Mouse (Mus musculus): Measurements from ENCODE around the gene Asb14. TPM values are rescaled to one million over a fixed set of nuclear protein-coding genes. Genes with fewer than 3 reads are reported as not detected.
"Not testable (repeated sequence)": the region's sequence is repeated elsewhere in the genome, so short reads cannot be mapped to it uniquely, and the experiment has no call there.

The Asb14 gene
- polyA plus RNA-seq, 1 experiment from 2014 or later, result not detected

- H3K27me3 ChIP-seq, result no peaks in the 10 kb centered on the region
- 80% methylated on average over 12 of the region's 12 CpGs for WGBS
- H3K4me2 ChIP-seq, result no peak overlapping the region
- H3K4me1 ChIP-seq, result no peaks in the 10 kb centered on the region
- no peaks in the 10 kb centered on the region for H3K36me3 ChIP-seq
- no peak overlapping the region for H3K4me3 ChIP-seq
- no peak for ATAC-seq (ENCODE audit: insufficient number of reproducible peaks, insufficient read depth, low FRiP score, low TSS enrichment, low read depth)
- H3K9me3 ChIP-seq, result no peaks in the 10 kb centered on the region
- H3K9ac ChIP-seq, result no peak overlapping the region
- no peak overlapping the region for H3K27ac ChIP-seq
Observed at GRCm38 (mm10) chr14:26900893-26901292, 6.5 kb downstream of the Asb14 start.

GRCm38 (mm10) chr14:26907401-26907800 is 13.0 kb downstream of the Asb14 start:
- WGBS, result 91% methylated on average over 4 of the region's 4 CpGs
- H3K9ac ChIP-seq, result no peak overlapping the region
- no peaks in the 10 kb centered on the region for H3K36me3 ChIP-seq
- ATAC-seq (ENCODE audit: insufficient number of reproducible peaks, insufficient read depth, low FRiP score, low TSS enrichment, low read depth), result no peak
- H3K4me3 ChIP-seq, result no peak overlapping the region
- no peak overlapping the region for H3K4me2 ChIP-seq
- no peaks in the 10 kb centered on the region for H3K9me3 ChIP-seq
- no peaks in the 10 kb centered on the region for H3K27me3 ChIP-seq
- no peak overlapping the region for H3K27ac ChIP-seq
- H3K4me1 ChIP-seq, result no peaks in the 10 kb centered on the region

GRCm38 (mm10) chr14:26910461-26910860 is 16.1 kb downstream of the Asb14 start:
- not testable (repeated sequence) for H3K9ac ChIP-seq; H3K27ac ChIP-seq; ATAC-seq (ENCODE audit: insufficient number of reproducible peaks, insufficient read depth, low FRiP score, low TSS enrichment, low read depth); H3K4me1 ChIP-seq; H3K4me3 ChIP-seq; H3K4me2 ChIP-seq; H3K9me3 ChIP-seq; H3K27me3 ChIP-seq; H3K36me3 ChIP-seq
- 51% methylated on average over 9 of the region's 9 CpGs for WGBS

GRCm38 (mm10) chr14:26911201-26911600 is 16.8 kb downstream of the Asb14 start:
- no peak overlapping the region for H3K4me3 ChIP-seq
- no peaks in the 10 kb centered on the region for H3K36me3 ChIP-seq
- no peak overlapping the region for H3K4me2 ChIP-seq
- no peaks in the 10 kb centered on the region for H3K4me1 ChIP-seq
- H3K9me3 ChIP-seq, result no peaks in the 10 kb centered on the region
- no peak overlapping the region for H3K9ac ChIP-seq
- 67% methylated on average over 6 of the region's 6 CpGs for WGBS
- no peak for ATAC-seq (ENCODE audit: insufficient number of reproducible peaks, insufficient read depth, low FRiP score, low TSS enrichment, low read depth)
- no peak overlapping the region for H3K27ac ChIP-seq
- no peaks in the 10 kb centered on the region for H3K27me3 ChIP-seq

- H3K9ac ChIP-seq, result no peak overlapping the region
- no peak overlapping the region for H3K4me2 ChIP-seq
- H3K4me1 ChIP-seq, result no peaks in the 10 kb centered on the region
- no peak overlapping the region for H3K4me3 ChIP-seq
- no peaks in the 10 kb centered on the region for H3K9me3 ChIP-seq
- H3K27me3 ChIP-seq, result no peaks in the 10 kb centered on the region
- no peaks in the 10 kb centered on the region for H3K36me3 ChIP-seq
- H3K27ac ChIP-seq, result no peak overlapping the region
- no peak for ATAC-seq (ENCODE audit: insufficient number of reproducible peaks, insufficient read depth, low FRiP score, low TSS enrichment, low read depth)
- WGBS, result 81% methylated on average over 13 of the region's 13 CpGs
Observed at GRCm38 (mm10) chr14:26911826-26912225, 17.5 kb downstream of the Asb14 start.

- no peaks in the 10 kb centered on the region for H3K9me3 ChIP-seq
- H3K36me3 ChIP-seq, result peaks cover 8% of the 10 kb centered on the region; the same call in 1 of the 2 replicates
- H3K4me2 ChIP-seq, result no peak overlapping the region
- H3K4me3 ChIP-seq, result no peak overlapping the region
- no peak for ATAC-seq (ENCODE audit: insufficient number of reproducible peaks, insufficient read depth, low FRiP score, low TSS enrichment, low read depth)
- H3K4me1 ChIP-seq, result no peaks in the 10 kb centered on the region
- no peak overlapping the region for H3K9ac ChIP-seq
- no peak overlapping the region for H3K27ac ChIP-seq
- 79% methylated on average over 9 of the region's 9 CpGs for WGBS
- H3K27me3 ChIP-seq, result no peaks in the 10 kb centered on the region
Observed at GRCm38 (mm10) chr14:26913681-26914268, 19.4 kb downstream of the Asb14 start.

- Histone ChIP-seq H3K9ac (no peak overlapping the region), H3K4me3 (no peak overlapping the region), H3K4me2 (no peak overlapping the region), H3K4me1 (no peaks in the 10 kb centered on the region), H3K27ac (no peak overlapping the region), H3K36me3 (peaks cover 46% of the 10 kb centered on the region), H3K9me3 (no peaks in the 10 kb centered on the region), H3K27me3 (no peaks in the 10 kb centered on the region)
- 94% methylated on average over 3 of the region's 3 CpGs for WGBS
- no peak for ATAC-seq (ENCODE audit: insufficient number of reproducible peaks, insufficient read depth, low FRiP score, low TSS enrichment, low read depth)
Observed at GRCm38 (mm10) chr14:26919310-26919709, 25.0 kb downstream of the Asb14 start.

GRCm38 (mm10) chr14:26923702-26924421 is 29.5 kb downstream of the Asb14 start:
- no peak overlapping the region for H3K9ac ChIP-seq
- no peaks in the 10 kb centered on the region for H3K9me3 ChIP-seq
- ATAC-seq (ENCODE audit: insufficient number of reproducible peaks, insufficient read depth, low FRiP score, low TSS enrichment, low read depth), result no peak
- WGBS, result 91% methylated on average over 5 of the region's 5 CpGs
- H3K36me3 ChIP-seq, result peaks cover 67% of the 10 kb centered on the region
- H3K27ac ChIP-seq, result no peak overlapping the region
- no peaks in the 10 kb centered on the region for H3K27me3 ChIP-seq
- no peak overlapping the region for H3K4me2 ChIP-seq
- H3K4me1 ChIP-seq, result no peaks in the 10 kb centered on the region
- no peak overlapping the region for H3K4me3 ChIP-seq

- Histone ChIP-seq H3K27me3 (no peaks in the 10 kb centered on the region), H3K4me3 (no peak overlapping the region), H3K4me2 (no peak overlapping the region), H3K4me1 (no peaks in the 10 kb centered on the region), H3K9ac (no peak overlapping the region), H3K27ac (no peak overlapping the region), H3K9me3 (no peaks in the 10 kb centered on the region), H3K36me3 (peaks cover 42% of the 10 kb centered on the region)
- 93% methylated on average over 3 of the region's 3 CpGs for WGBS
- ATAC-seq (ENCODE audit: insufficient number of reproducible peaks, insufficient read depth, low FRiP score, low TSS enrichment, low read depth), result no peak
Observed at GRCm38 (mm10) chr14:26934891-26935290, 40.5 kb downstream of the Asb14 start.

GRCm38 (mm10) chr14:26935558-26935957 is 41.2 kb downstream of the Asb14 start:
- 87% methylated on average over 4 of the region's 4 CpGs for WGBS
- Histone ChIP-seq H3K27me3 (no peaks in the 10 kb centered on the region), H3K9me3 (no peaks in the 10 kb centered on the region), H3K4me1 (no peaks in the 10 kb centered on the region), H3K9ac (no peak overlapping the region), H3K4me2 (no peak overlapping the region), H3K27ac (no peak overlapping the region), H3K4me3 (no peak overlapping the region), H3K36me3 (peaks cover 44% of the 10 kb centered on the region)
- ATAC-seq (ENCODE audit: insufficient number of reproducible peaks, insufficient read depth, low FRiP score, low TSS enrichment, low read depth), result no peak

- H3K9me3 ChIP-seq; H3K4me2 ChIP-seq; H3K27me3 ChIP-seq; ATAC-seq (ENCODE audit: insufficient number of reproducible peaks, insufficient read depth, low FRiP score, low TSS enrichment, low read depth); H3K4me1 ChIP-seq; H3K27ac ChIP-seq; H3K4me3 ChIP-seq; H3K9ac ChIP-seq: not testable (repeated sequence)
- WGBS, result 89% methylated on average over 2 of the region's 2 CpGs
- H3K36me3 ChIP-seq, result peaks cover 45% of the 10 kb centered on the region
Observed at GRCm38 (mm10) chr14:26956139-26956538, 61.8 kb downstream of the Asb14 start.

GRCm38 (mm10) chr14:26960518-26960917 is 66.2 kb downstream of the Asb14 start:
- no peaks in the 10 kb centered on the region for H3K27me3 ChIP-seq
- no peaks in the 10 kb centered on the region for H3K4me1 ChIP-seq
- peaks cover 40% of the 10 kb centered on the region for H3K36me3 ChIP-seq
- H3K27ac ChIP-seq, result no peak overlapping the region
- H3K4me2 ChIP-seq, result no peak overlapping the region
- 88% methylated on average over 1 of the region's 1 CpGs for WGBS
- H3K9me3 ChIP-seq, result no peaks in the 10 kb centered on the region
- H3K4me3 ChIP-seq, result no peak overlapping the region
- no peak for ATAC-seq (ENCODE audit: insufficient number of reproducible peaks, insufficient read depth, low FRiP score, low TSS enrichment, low read depth)
- H3K9ac ChIP-seq, result no peak overlapping the region
